Mouse (Mus musculus): Measurements from ENCODE around the gene Adra1b. TPM values are rescaled to one million over a fixed set of nuclear protein-coding genes. Genes with fewer than 3 reads are reported as not detected.

Gene Adra1b
- 0.42 and 0.66 TPM in 2 replicates for polyA plus RNA-seq (2014; fragmentation: Nextera tagmentation; extraction: Ambion mirVana)

- H3K36me3 ChIP-seq (replicated peaks; ENCODE audit: control insufficient read depth, insufficient read depth, low read depth, low read length) = no peaks in the 10 kb centered on the region
- no peak within 1 kb of the TSS for H3K4me2 ChIP-seq (ENCODE audit: low read depth, low read length)
- H3K4me1 ChIP-seq (ENCODE audit: control insufficient read depth, insufficient read depth, low read length) = no peaks in the 10 kb centered on the region
- no peak within 1 kb of the TSS for H3K9ac ChIP-seq (replicated peaks; ENCODE audit: low read length)
- H3K4me3 ChIP-seq (ENCODE audit: low read depth, low read length) = no peak within 1 kb of the TSS
- no peaks in the 10 kb centered on the region for H3K9me3 ChIP-seq (replicated peaks; ENCODE audit: control insufficient read depth, low read length)
- DNase-seq (ENCODE audit: low spot score) (no peak), ATAC-seq (replicated peaks; ENCODE audit: insufficient number of reproducible peaks, low FRiP score, low TSS enrichment, low read depth) (no peak)
- 73% methylated on average over 6 of the region's 6 CpGs for WGBS
- no peaks in the 10 kb centered on the region for H3K27me3 ChIP-seq (ENCODE audit: control insufficient read depth, insufficient read depth, low read length)
- H3K27ac ChIP-seq (replicated peaks; ENCODE audit: low read depth, low read length) = no peak within 1 kb of the TSS
These were observed at the start of gene Adra1b for GRCm38 (mm10) chr11:43901051-43901654. TSS of gene Adra1b (minus strand) at chr11:43901210.

- Histone ChIP-seq H3K9me3 (replicated peaks; ENCODE audit: control insufficient read depth, low read length) (no peaks in the 10 kb centered on the region), H3K9ac (replicated peaks; ENCODE audit: low read length) (no peak overlapping the region), H3K36me3 (replicated peaks; ENCODE audit: control insufficient read depth, insufficient read depth, low read depth, low read length) (no peaks in the 10 kb centered on the region), H3K4me2 (ENCODE audit: low read depth, low read length) (no peak overlapping the region), H3K4me1 (ENCODE audit: control insufficient read depth, insufficient read depth, low read length) (no peaks in the 10 kb centered on the region), H3K27ac (replicated peaks; ENCODE audit: low read depth, low read length) (no peak overlapping the region), H3K4me3 (ENCODE audit: low read depth, low read length) (no peak overlapping the region), H3K27me3 (ENCODE audit: control insufficient read depth, insufficient read depth, low read length) (no peaks in the 10 kb centered on the region)
- WGBS = 83% methylated on average over 1 of the region's 1 CpGs
- ATAC-seq (replicated peaks; ENCODE audit: insufficient number of reproducible peaks, low FRiP score, low TSS enrichment, low read depth) (no peak), DNase-seq (ENCODE audit: low spot score) (no peak)
These were observed 49.3 kb upstream of the Adra1b start for GRCm38 (mm10) chr11:43950274-43950673.

GRCm38 (mm10) chr11:43943781-43944180, 42.8 kb upstream of the Adra1b start:
- H3K9me3 ChIP-seq (replicated peaks; ENCODE audit: control insufficient read depth, low read length) = no peaks in the 10 kb centered on the region
- ATAC-seq (replicated peaks; ENCODE audit: insufficient number of reproducible peaks, low FRiP score, low TSS enrichment, low read depth) = no peak
- WGBS = 80% methylated on average over 2 of the region's 2 CpGs
- H3K4me1 ChIP-seq (ENCODE audit: control insufficient read depth, insufficient read depth, low read length) = no peaks in the 10 kb centered on the region
- no peak overlapping the region for H3K4me3 ChIP-seq (ENCODE audit: low read depth, low read length)
- no peak overlapping the region for H3K27ac ChIP-seq (replicated peaks; ENCODE audit: low read depth, low read length)
- H3K9ac ChIP-seq (replicated peaks; ENCODE audit: low read length) = no peak overlapping the region
- H3K36me3 ChIP-seq (replicated peaks; ENCODE audit: control insufficient read depth, insufficient read depth, low read depth, low read length) = no peaks in the 10 kb centered on the region
- DNase-seq (ENCODE audit: low spot score) = no peak
- no peaks in the 10 kb centered on the region for H3K27me3 ChIP-seq (ENCODE audit: control insufficient read depth, insufficient read depth, low read length)
- H3K4me2 ChIP-seq (ENCODE audit: low read depth, low read length) = no peak overlapping the region

GRCm38 (mm10) chr11:43943167-43943566, 42.2 kb upstream of the Adra1b start:
- Histone ChIP-seq H3K4me1 (ENCODE audit: control insufficient read depth, insufficient read depth, low read length) (no peaks in the 10 kb centered on the region), H3K4me3 (ENCODE audit: low read depth, low read length) (no peak overlapping the region), H3K36me3 (replicated peaks; ENCODE audit: control insufficient read depth, insufficient read depth, low read depth, low read length) (no peaks in the 10 kb centered on the region), H3K27ac (replicated peaks; ENCODE audit: low read depth, low read length) (no peak overlapping the region), H3K9ac (replicated peaks; ENCODE audit: low read length) (no peak overlapping the region), H3K4me2 (ENCODE audit: low read depth, low read length) (no peak overlapping the region), H3K27me3 (ENCODE audit: control insufficient read depth, insufficient read depth, low read length) (no peaks in the 10 kb centered on the region), H3K9me3 (replicated peaks; ENCODE audit: control insufficient read depth, low read length) (no peaks in the 10 kb centered on the region)
- no peak for ATAC-seq (replicated peaks; ENCODE audit: insufficient number of reproducible peaks, low FRiP score, low TSS enrichment, low read depth)
- DNase-seq (ENCODE audit: low spot score) = no peak
- 72% methylated on average over 1 of the region's 1 CpGs for WGBS

- 87% methylated on average over 6 of the region's 6 CpGs for WGBS
- Histone ChIP-seq H3K27me3 (ENCODE audit: control insufficient read depth, insufficient read depth, low read length) (no peaks in the 10 kb centered on the region), H3K9me3 (replicated peaks; ENCODE audit: control insufficient read depth, low read length) (no peaks in the 10 kb centered on the region), H3K4me2 (ENCODE audit: low read depth, low read length) (no peak overlapping the region), H3K27ac (replicated peaks; ENCODE audit: low read depth, low read length) (no peak overlapping the region), H3K36me3 (replicated peaks; ENCODE audit: control insufficient read depth, insufficient read depth, low read depth, low read length) (no peaks in the 10 kb centered on the region), H3K4me1 (ENCODE audit: control insufficient read depth, insufficient read depth, low read length) (no peaks in the 10 kb centered on the region), H3K4me3 (ENCODE audit: low read depth, low read length) (no peak overlapping the region), H3K9ac (replicated peaks; ENCODE audit: low read length) (no peak overlapping the region)
- no peak for ATAC-seq (replicated peaks; ENCODE audit: insufficient number of reproducible peaks, low FRiP score, low TSS enrichment, low read depth)
- no peak for DNase-seq (ENCODE audit: low spot score)
These were observed 39.6 kb upstream of the Adra1b start for GRCm38 (mm10) chr11:43940501-43941202.

- H3K4me2 ChIP-seq (ENCODE audit: low read depth, low read length) = no peak overlapping the region
- WGBS = 95% methylated on average over 2 of the region's 2 CpGs
- no peak for ATAC-seq (replicated peaks; ENCODE audit: insufficient number of reproducible peaks, low FRiP score, low TSS enrichment, low read depth)
- DNase-seq (ENCODE audit: low spot score) = no peak
- H3K27me3 ChIP-seq (ENCODE audit: control insufficient read depth, insufficient read depth, low read length) = no peaks in the 10 kb centered on the region
- no peak overlapping the region for H3K9ac ChIP-seq (replicated peaks; ENCODE audit: low read length)
- H3K4me1 ChIP-seq (ENCODE audit: control insufficient read depth, insufficient read depth, low read length) = no peaks in the 10 kb centered on the region
- no peaks in the 10 kb centered on the region for H3K9me3 ChIP-seq (replicated peaks; ENCODE audit: control insufficient read depth, low read length)
- no peak overlapping the region for H3K4me3 ChIP-seq (ENCODE audit: low read depth, low read length)
- no peaks in the 10 kb centered on the region for H3K36me3 ChIP-seq (replicated peaks; ENCODE audit: control insufficient read depth, insufficient read depth, low read depth, low read length)
- no peak overlapping the region for H3K27ac ChIP-seq (replicated peaks; ENCODE audit: low read depth, low read length)
These were observed 35.0 kb upstream of the Adra1b start for GRCm38 (mm10) chr11:43936023-43936422.

- no peak for ATAC-seq (replicated peaks; ENCODE audit: insufficient number of reproducible peaks, low FRiP score, low TSS enrichment, low read depth)
These were observed 32.5 kb upstream of the Adra1b start for GRCm38 (mm10) chr11:43933480-43933879.

GRCm38 (mm10) chr11:43933000-43933399, 32.0 kb upstream of the Adra1b start:
- Histone ChIP-seq H3K36me3 (replicated peaks; ENCODE audit: control insufficient read depth, insufficient read depth, low read depth, low read length) (no peaks in the 10 kb centered on the region), H3K9me3 (replicated peaks; ENCODE audit: control insufficient read depth, low read length) (no peaks in the 10 kb centered on the region), H3K27me3 (ENCODE audit: control insufficient read depth, insufficient read depth, low read length) (no peaks in the 10 kb centered on the region), H3K4me3 (ENCODE audit: low read depth, low read length) (no peak overlapping the region), H3K27ac (replicated peaks; ENCODE audit: low read depth, low read length) (no peak overlapping the region), H3K9ac (replicated peaks; ENCODE audit: low read length) (no peak overlapping the region), H3K4me2 (ENCODE audit: low read depth, low read length) (no peak overlapping the region), H3K4me1 (ENCODE audit: control insufficient read depth, insufficient read depth, low read length) (no peaks in the 10 kb centered on the region)
- DNase-seq (ENCODE audit: low spot score) = no peak
- 97% methylated on average over 4 of the region's 4 CpGs for WGBS
- ATAC-seq (replicated peaks; ENCODE audit: insufficient number of reproducible peaks, low FRiP score, low TSS enrichment, low read depth) = no peak

More at GRCm38 (mm10) chr11:43933480-43933879, 32.5 kb upstream of the Adra1b start:
- WGBS = 85% methylated on average over 6 of the region's 6 CpGs
- H3K27ac ChIP-seq (replicated peaks; ENCODE audit: low read depth, low read length) = no peak overlapping the region
- no peaks in the 10 kb centered on the region for H3K4me1 ChIP-seq (ENCODE audit: control insufficient read depth, insufficient read depth, low read length)
- no peak overlapping the region for H3K4me3 ChIP-seq (ENCODE audit: low read depth, low read length)
- H3K9me3 ChIP-seq (replicated peaks; ENCODE audit: control insufficient read depth, low read length) = no peaks in the 10 kb centered on the region
- no peak overlapping the region for H3K9ac ChIP-seq (replicated peaks; ENCODE audit: low read length)
- H3K27me3 ChIP-seq (ENCODE audit: control insufficient read depth, insufficient read depth, low read length) = no peaks in the 10 kb centered on the region
- DNase-seq (ENCODE audit: low spot score) = no peak
- no peak overlapping the region for H3K4me2 ChIP-seq (ENCODE audit: low read depth, low read length)
- H3K36me3 ChIP-seq (replicated peaks; ENCODE audit: control insufficient read depth, insufficient read depth, low read depth, low read length) = no peaks in the 10 kb centered on the region

Data from embryonic facial prominence, embryonic 11.5 days (tissue).